8 mouse cellular contexts compared by ENCODE assay signal in the genomic region with DNA sequence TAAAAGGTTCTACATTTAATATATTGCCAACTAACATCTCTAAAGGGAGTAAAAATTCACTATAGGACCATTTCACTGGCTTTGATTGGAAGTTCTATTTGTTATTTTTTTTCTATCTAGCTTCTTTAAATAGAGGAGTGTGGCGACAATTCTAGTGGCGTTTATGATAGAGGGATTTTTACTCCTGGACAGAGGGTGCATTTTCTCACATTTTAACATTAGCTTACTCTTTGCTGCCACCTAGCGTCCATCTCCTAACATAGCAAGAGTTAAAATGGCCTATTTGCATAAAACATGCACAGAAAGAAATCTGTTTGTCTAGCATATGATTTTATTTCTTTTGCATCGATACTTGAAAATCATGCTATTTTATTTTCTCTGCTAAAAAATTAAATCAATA.
DNase-seq lines count a peak whose midpoint lies in the region; ATAC-seq and TF ChIP-seq lines count a peak whose summit lies in the region.

No protein-coding gene starts in this region.

- DNase-seq in adrenal gland, postnatal 10 days = peak; percentile 49
- DNase-seq in adrenal gland, adult 2 months = no peak
- DNase-seq in liver, embryonic 14.5 days (ENCODE audit: low read depth in 3 of 3, low spot score in 3 of 3) = peak in 1 of 3 experiments; percentile 3
- DNase-seq in liver = no peak
- peak; percentile 27 for DNase-seq in c-Kit-positive CD71-positive TER-119-positive erythroid progenitor cells, embryonic 14.5 days (ENCODE audit: low spot score)
- DNase-seq in urinary bladder, postnatal 36 days (ENCODE audit: low spot score in 2 of 2) = no peak

- H3K9ac ChIP-seq in liver, embryonic 14.5 days (replicated peaks) = no peak overlapping the region
- H3K9ac ChIP-seq in midbrain, embryonic 13.5 days (replicated peaks) = no peak overlapping the region

- no peaks in the 10 kb centered on the region for H3K4me1 ChIP-seq in liver, embryonic 14.5 days (replicated peaks; ENCODE audit: control insufficient read depth in 2 of 2, insufficient read depth in 2 of 2, low read length in 1 of 2)
- no peaks in the 10 kb centered on the region for H3K4me1 ChIP-seq in midbrain, embryonic 13.5 days (replicated peaks)

- H3K9me3 ChIP-seq in liver, embryonic 14.5 days (ENCODE audit: control insufficient read depth, low read length) = no peaks in the 10 kb centered on the region
- no peaks in the 10 kb centered on the region for H3K9me3 ChIP-seq in midbrain, embryonic 13.5 days

- WGBS in liver, embryonic 14.5 days (ENCODE audit: insufficient replicate concordance) = 4% methylated on average over 4 of the region's 4 CpGs
- WGBS in midbrain, embryonic 13.5 days = 4% methylated on average over 4 of the region's 4 CpGs

- no peak overlapping the region for H3K27ac ChIP-seq in liver, embryonic 14.5 days
- no peak overlapping the region for H3K27ac ChIP-seq in midbrain, embryonic 13.5 days

- no peaks in the 10 kb centered on the region for H3K27me3 ChIP-seq in liver, embryonic 14.5 days (ENCODE audit: control insufficient read depth, insufficient read depth, low read length)
- no peaks in the 10 kb centered on the region for H3K27me3 ChIP-seq in midbrain, embryonic 13.5 days

- no peak overlapping the region for H3K4me2 ChIP-seq in liver, embryonic 14.5 days (ENCODE audit: low read depth)
- no peak overlapping the region for H3K4me2 ChIP-seq in midbrain, embryonic 13.5 days (replicated peaks)

- no peak for TF ChIP-seq EP300 in liver, embryonic 14.5 days (IDR thresholded peaks at IDR 0.05; ENCODE audit: low read depth)

- no peak overlapping the region for H3K4me3 ChIP-seq in liver, embryonic 14.5 days (ENCODE audit: insufficient read depth in 1 of 2, low read depth in 2 of 2, low read length in 2 of 2)
- H3K4me3 ChIP-seq in midbrain, embryonic 13.5 days (replicated peaks) = no peak overlapping the region

- TF ChIP-seq CTCF in liver, embryonic 14.5 days (IDR thresholded peaks at IDR 0.05; ENCODE audit: low read depth) = peak; percentile 69

- ATAC-seq in liver, embryonic 14.5 days (ENCODE audit: insufficient read depth) = no peak
- ATAC-seq in hematopoietic stem cell, adult 5-6 weeks (replicated peaks in 1 of 2; ENCODE audit: insufficient read depth in 1 of 2, low FRiP score in 2 of 2, low TSS enrichment in 1 of 2, low read depth in 1 of 2, poor library complexity in 2 of 2, severe bottlenecking in 2 of 2) = peak; percentile 37 to 62; a peak in 1 of 4 replicates
- peak; percentile 57; the same call in 1 of the 2 replicates for ATAC-seq in midbrain, embryonic 13.5 days

- H3K36me3 ChIP-seq in liver, embryonic 14.5 days (replicated peaks; ENCODE audit: control insufficient read depth, insufficient read depth, low read depth) = no peaks in the 10 kb centered on the region
- H3K36me3 ChIP-seq in midbrain, embryonic 13.5 days = no peaks in the 10 kb centered on the region

Comparison
In these comparisons a context has a peak if more than half of its experiments do, and no peak if none do; other contexts are left out.
1. DNase-seq: peak in adrenal gland, postnatal 10 days (single experiment) and c-Kit-positive CD71-positive TER-119-positive erythroid progenitor cells, embryonic 14.5 days (single experiment); none in adrenal gland, adult 2 months (single experiment), liver (single experiment) and urinary bladder, postnatal 36 days (0 of 2).